Mouse (Mus musculus): ENCODE results near the gene Hist1h1e.

GRCm38 (mm10) chr13:23572218-23573033 is 49.9 kb downstream of the Hist1h1e start:
- TF ChIP-seq POLR2A (IDR thresholded peaks at IDR 0.05; ENCODE audit: low read depth, low read length) = no peak
- TF ChIP-seq CTCF (conservative IDR thresholded peaks at IDR 0.05; ENCODE audit: insufficient read depth, insufficient read length, low read depth, low read length) = no peak
